Mouse (Mus musculus) CH12.LX (cell line): ENCODE results near the gene Ermard.
"Not testable (repeated sequence)": the region's sequence is repeated elsewhere in the genome, so short reads cannot be mapped to it uniquely, and the experiment has no call there.

Experiments
- CHD1 ChIP-seq: IDR thresholded peaks from 2 replicates; pipeline ENCODE4 v1.6.1; 2012; ENCODE audit warnings: low read depth, low read length, improper control_type of control experiment, inconsistent platforms
- CTCF ChIP-seq, 2 experiments: IDR thresholded peaks in 1 of 2; conservative IDR thresholded peaks in 1 of 2; 2 replicates each; pipeline ENCODE4 v1.5.1; 2011 to 2012; ENCODE audit warnings: low read depth in 2 of 2, low read length in 2 of 2, improper control_type of control experiment in 1 of 2, inconsistent platforms in 1 of 2, mild to moderate bottlenecking in 1 of 2, moderate library complexity in 1 of 2
- EP300 ChIP-seq: IDR thresholded peaks from 2 replicates; pipeline ENCODE4 v1.6.1; 2011; ENCODE audit warnings: low read length, improper control_type of control experiment
- NRF1 ChIP-seq: IDR thresholded peaks from 2 replicates; pipeline ENCODE4 v1.6.1; 2014; ENCODE audit warnings: low read depth, mild to moderate bottlenecking, inconsistent platforms, low read length, improper control_type of control experiment, moderate library complexity
- POLR2A ChIP-seq: IDR thresholded peaks from 2 replicates; pipeline ENCODE4 v1.6.1; 2011; ENCODE audit warnings: low read depth, mild to moderate bottlenecking, improper control_type of control experiment, low read length
- RAD21 ChIP-seq: IDR thresholded peaks from 2 replicates; pipeline ENCODE4 v1.6.1; 2011; ENCODE audit warnings: low read depth, mild to moderate bottlenecking, low read length, improper control_type of control experiment, moderate library complexity
- USF2 ChIP-seq: conservative IDR thresholded peaks from 2 replicates; pipeline ENCODE4 v1.6.1; 2011; ENCODE audit warnings: low read depth, low read length, improper control_type of control experiment
- ZC3H11A ChIP-seq: IDR thresholded peaks from 2 replicates; pipeline ENCODE4 v1.6.1; 2012; ENCODE audit warnings: low read depth, mild to moderate bottlenecking, inconsistent platforms, low read length, improper control_type of control experiment

DNA sequence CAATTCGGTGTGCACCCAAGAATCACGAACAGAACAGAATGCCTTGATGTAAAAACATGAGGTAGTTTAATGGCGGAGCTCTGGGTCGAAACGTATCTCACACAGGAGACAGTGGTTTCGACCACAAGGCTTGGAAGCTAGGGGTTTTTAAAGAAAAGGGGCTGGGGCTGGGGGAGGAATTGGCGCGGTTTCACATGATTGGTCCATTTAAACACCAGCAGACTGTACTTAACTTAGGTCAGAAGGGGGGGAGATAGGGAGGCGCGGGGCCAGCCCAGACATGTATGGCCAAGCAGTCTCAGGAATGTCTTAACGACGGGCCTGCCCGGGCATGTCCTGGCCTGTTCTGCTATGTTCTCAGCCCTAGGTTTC is 12.8 kb downstream of the Ermard start:
- not testable (repeated sequence) for TF ChIP-seq CTCF (conservative IDR thresholded peaks at IDR 0.05 in 1 of 2, IDR thresholded peaks at IDR 0.05 in 1 of 2; ENCODE audit: low read depth in 2 of 2, low read length in 2 of 2); NRF1; POLR2A; EP300; USF2; CHD1; RAD21; ZC3H11A
